Mouse (Mus musculus): ENCODE results near the gene Tymp. TPM values are rescaled to one million over a fixed set of nuclear protein-coding genes. Genes with fewer than 3 reads are reported as not detected.

The Tymp gene
- total RNA-seq, 2 experiments from 2014 or later, result 0.26 to 0.32 TPM

- no peak for DNase-seq (ENCODE audit: low spot score in 2 of 2)
These were observed 41.9 kb downstream of the Tymp start for GRCm38 (mm10) chr15:89334774-89335537.

DNA sequence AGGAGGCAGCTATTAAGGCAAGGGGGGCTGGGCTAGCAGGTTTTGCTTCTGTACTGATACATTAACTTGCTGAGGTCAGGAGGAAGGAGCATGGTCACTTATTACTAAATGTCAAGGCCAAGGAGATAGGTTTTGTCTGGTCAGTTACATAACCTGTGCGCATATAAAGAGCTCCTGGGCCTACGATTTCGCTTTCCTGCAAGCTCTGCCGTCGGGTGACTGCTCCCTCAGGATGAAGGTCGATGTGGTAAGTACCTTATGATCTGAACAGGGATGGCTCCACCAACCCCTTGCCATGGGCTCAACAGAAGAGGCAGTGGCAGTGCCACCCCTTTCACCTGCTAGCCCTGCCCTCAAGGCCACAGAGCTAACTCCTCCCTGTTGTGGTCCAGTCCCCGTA lies 42.6 kb downstream of the Tymp start, which contains the start of gene Miox:
Gene Miox (plus strand): TSS at position 128 of the 400 bp plus-strand sequence.
- no peak for DNase-seq (ENCODE audit: low spot score in 2 of 2)

GRCm38 (mm10) chr15:89326441-89326840 lies 50.4 kb downstream of the Tymp start:
- DNase-seq (ENCODE audit: low spot score in 2 of 2), result no peak

DNA sequence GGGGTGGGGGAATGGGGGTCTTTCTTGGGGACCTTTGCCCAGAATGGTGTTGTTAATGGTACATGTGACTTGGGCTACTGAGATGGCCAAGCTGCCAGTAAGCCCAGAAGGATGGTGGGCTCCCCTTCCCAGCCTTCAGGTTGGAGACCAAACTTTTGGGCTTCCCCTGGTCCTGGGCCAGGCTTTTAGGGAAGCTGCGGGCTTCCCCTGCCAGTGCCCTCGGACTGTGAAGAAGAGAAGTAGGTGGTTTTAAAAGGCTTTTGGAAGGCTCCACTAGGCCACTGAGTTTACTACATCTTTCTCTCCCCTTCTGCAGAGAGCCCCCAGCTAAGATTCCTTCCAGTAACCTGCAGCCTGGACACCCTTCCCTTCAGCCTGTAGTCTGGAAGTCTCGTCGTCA lies 53.2 kb downstream of the Tymp start:
- no peak for DNase-seq (ENCODE audit: low spot score in 2 of 2)

DNA sequence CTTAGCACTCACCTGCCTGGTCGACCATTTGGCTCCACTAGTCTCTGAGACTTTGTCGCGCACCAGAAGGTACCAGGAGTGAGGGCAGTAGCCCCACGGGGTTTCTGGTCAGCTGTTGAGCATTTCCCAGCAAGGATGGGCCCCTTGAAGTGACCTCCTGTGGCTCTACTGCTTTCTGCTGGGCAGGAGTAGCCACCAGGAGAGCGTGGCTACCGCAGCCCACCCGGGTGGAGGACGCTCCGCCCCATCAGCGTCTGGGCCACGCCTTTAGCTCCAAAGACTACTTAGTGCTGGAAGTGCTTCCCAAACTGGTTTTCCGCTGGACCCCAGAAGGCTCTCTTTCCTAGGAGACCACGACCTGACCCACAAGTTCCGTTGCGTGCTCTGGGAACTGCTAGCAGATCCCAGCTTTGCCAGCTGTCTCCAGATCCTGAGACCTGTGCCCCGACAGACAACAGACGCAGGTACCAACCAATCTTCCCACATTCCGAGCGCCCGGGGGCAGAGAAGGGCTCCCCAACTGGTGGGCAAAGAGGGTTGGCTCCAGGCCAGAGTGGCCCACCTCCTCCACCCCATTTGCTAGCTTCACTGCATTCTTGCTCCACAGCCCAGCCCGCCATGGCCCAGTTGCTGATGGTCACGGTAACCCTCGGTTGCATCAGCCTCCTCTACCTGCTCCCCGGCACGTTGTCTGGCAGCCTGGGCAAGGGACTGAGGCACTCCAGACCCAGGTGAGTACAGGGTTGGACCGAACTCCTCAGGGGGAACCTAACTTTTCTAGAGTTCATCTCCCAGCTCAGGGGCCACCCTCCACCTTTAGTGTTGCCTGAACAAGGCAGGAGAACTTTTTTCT lies 53.9 kb downstream of the Tymp start, which contains the start of gene Adm2:
Gene Adm2 (plus strand): TSS at position 51 of the 853 bp plus-strand sequence.
- no peak for DNase-seq (ENCODE audit: low spot score in 2 of 2)

Other genes starting within 250 kb of the Tymp start
- 10 to 100 TPM; 11.2 to 11.8 TPM for gene Hdac10, start 248.3 kb downstream of the Tymp start, total RNA-seq (2021)
- gene Mapk12, start 236.3 kb downstream of the Tymp start, total RNA-seq (2021), result 10 to 100 TPM; 54.4 to 57.3 TPM
- 1 to 10 TPM; 3.4 to 4.1 TPM for gene Mapk11, start 227.4 kb downstream of the Tymp start, total RNA-seq (2021)
- 10 to 100 TPM; 81.0 to 84.7 TPM for gene Plxnb2, start 196.3 kb downstream of the Tymp start, total RNA-seq (2021)
- 1 to 10 TPM; 7.9 to 9.0 TPM for gene Dennd6b, start 180.5 kb downstream of the Tymp start, total RNA-seq (2021)
- gene Ppp6r2, start 165.5 kb downstream of the Tymp start, total RNA-seq (2021), result 10 to 100 TPM; 64.2 to 70.0 TPM
- 10 to 100 TPM; 69.4 to 73.9 TPM for gene Sbf1, start 61.7 kb downstream of the Tymp start, total RNA-seq (2021)
- not detected for gene Adm2, start 54.3 kb downstream of the Tymp start, total RNA-seq (2021)
- gene Miox, start 42.6 kb downstream of the Tymp start, total RNA-seq (2021), result not detected
- 10 to 100 TPM; 45.7 to 47.7 TPM for gene Lmf2, start 21.4 kb downstream of the Tymp start, total RNA-seq (2021)
- 10 to 100 TPM; 83.5 to 87.3 TPM for gene Ncaph2, start 21.3 kb downstream of the Tymp start, total RNA-seq (2021)
- gene Sco2, start 3.2 kb downstream of the Tymp start, total RNA-seq (2021), result 10 to 100 TPM; 11.1 to 12.0 TPM
- under 1 TPM; 0.44 to 0.71 TPM for gene Odf3b, start 2.2 kb upstream of the Tymp start, total RNA-seq (2021)
- gene Klhdc7b, start 7.9 kb upstream of the Tymp start, total RNA-seq (2021), result not detected
- not detected for gene Syce3, start 33.5 kb upstream of the Tymp start, total RNA-seq (2021)
- gene Cpt1b, start 48.8 kb upstream of the Tymp start, total RNA-seq (2021), result 100 to 1,000 TPM; 189 to 210 TPM
- gene C730034F03Rik, start 52.5 kb upstream of the Tymp start, total RNA-seq (2021), result 1 to 10 TPM in 1 of 2 experiments, under 1 TPM in 1; 0.83 to 1.2 TPM
- 1 to 10 TPM; 1.7 TPM for gene Gm44502, start 52.7 kb upstream of the Tymp start, total RNA-seq (2021)
- 10 to 100 TPM; 35.8 to 51.0 TPM for gene Chkb, start 52.9 kb upstream of the Tymp start, total RNA-seq (2021)
- under 1 TPM; 0.31 to 0.32 TPM for gene Mapk8ip2, start 76.9 kb upstream of the Tymp start, total RNA-seq (2021)
- gene Arsa, start 100.4 kb upstream of the Tymp start, total RNA-seq (2021), result 10 to 100 TPM; 13.6 to 15.2 TPM
- gene Shank3, start 122.6 kb upstream of the Tymp start, total RNA-seq (2021), result 10 to 100 TPM; 30.4 to 35.7 TPM
- gene Acr, start 191.3 kb upstream of the Tymp start, total RNA-seq (2021), result under 1 TPM; 0.49 to 0.54 TPM
- 10 to 100 TPM in 1 of 2 experiments, 1 to 10 TPM in 1; 8.1 to 10.2 TPM for gene Rabl2, start 214.9 kb upstream of the Tymp start, total RNA-seq (2021)